ENCODE assay signal across 8 mouse cellular contexts in the genomic region with DNA sequence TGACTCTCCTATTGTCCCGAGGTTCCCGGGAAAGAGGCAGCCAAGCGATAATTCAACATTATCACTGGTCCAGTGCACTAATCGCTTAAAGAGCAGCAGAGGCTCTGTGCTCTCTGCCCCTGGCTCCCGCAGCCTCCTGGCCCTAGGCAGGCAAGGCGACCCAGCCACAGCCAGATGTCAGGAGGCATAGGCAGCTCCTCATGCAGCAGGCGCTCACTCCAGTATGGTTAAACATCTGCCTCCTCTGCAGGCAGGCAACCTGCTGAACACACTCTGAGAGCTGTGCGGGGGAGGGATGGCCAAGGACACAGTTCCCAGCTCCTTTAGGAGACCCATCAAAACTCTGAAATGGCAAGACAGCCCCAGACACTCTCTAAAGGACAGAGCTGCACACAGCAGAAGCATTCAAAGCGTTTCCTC.
DNase-seq lines count a peak whose midpoint lies in the region; ATAC-seq and TF ChIP-seq lines count a peak whose summit lies in the region.

No protein-coding gene starts in this region.

- peaks cover 28% of the 10 kb centered on the region for H3K4me1 ChIP-seq in forebrain, embryonic 16.5 days (replicated peaks; ENCODE audit: control insufficient read depth, insufficient read depth, low read length)
- H3K4me1 ChIP-seq in hindbrain, postnatal 0 days (ENCODE audit: insufficient read depth, low read length): peaks cover 20% of the 10 kb centered on the region

- DNase-seq in ovary, postnatal 36 days (ENCODE audit: low spot score): peak; percentile 35
- DNase-seq in ovary, adult 18-20 months (ENCODE audit: low spot score): no peak
- DNase-seq in hindbrain, postnatal 0 days (ENCODE audit: low spot score): peak; percentile 77
- peak; percentile 92 for DNase-seq in retina, postnatal 1 day
- no peak for DNase-seq in layer of hippocampus, adult 18-20 months (ENCODE audit: low spot score in 2 of 2)
- no peak for DNase-seq in frontal cortex, postnatal 10 days (ENCODE audit: low spot score in 2 of 2)
- no peak for DNase-seq in thymus, postnatal 25 days

- H3K36me3 ChIP-seq in forebrain, embryonic 16.5 days (ENCODE audit: control insufficient read depth, insufficient read depth): no peaks in the 10 kb centered on the region
- H3K36me3 ChIP-seq in hindbrain, postnatal 0 days (ENCODE audit: insufficient read depth, low read length): no peaks in the 10 kb centered on the region

- no peak overlapping the region for H3K27ac ChIP-seq in forebrain, embryonic 16.5 days (ENCODE audit: low read length)
- H3K27ac ChIP-seq in hindbrain, postnatal 0 days: peak overlapping the region; percentile 48; the same call in 1 of the 2 replicates

- peak overlapping the region; percentile 45 for H3K4me2 ChIP-seq in forebrain, embryonic 16.5 days (ENCODE audit: low read length)
- H3K4me2 ChIP-seq in hindbrain, postnatal 0 days (ENCODE audit: low read depth, low read length): peak overlapping the region; percentile 53

- peak overlapping the region; percentile 14 for H3K4me3 ChIP-seq in forebrain, embryonic 16.5 days (replicated peaks; ENCODE audit: low read length)
- H3K4me3 ChIP-seq in hindbrain, postnatal 0 days (ENCODE audit: low read length): peak overlapping the region; percentile 6; the same call in 1 of the 2 replicates

- no peaks in the 10 kb centered on the region for H3K27me3 ChIP-seq in forebrain, embryonic 16.5 days (replicated peaks; ENCODE audit: control insufficient read depth, insufficient read depth, low read length)
- H3K27me3 ChIP-seq in hindbrain, postnatal 0 days (ENCODE audit: insufficient read depth, low read length): no peaks in the 10 kb centered on the region

- WGBS in forebrain, embryonic 16.5 days: under 1% methylated on average over 9 of the region's 9 CpGs
- 9% methylated on average over 9 of the region's 9 CpGs for WGBS in hindbrain, postnatal 0 days

- H3K9ac ChIP-seq in forebrain, embryonic 16.5 days (replicated peaks; ENCODE audit: low read depth, low read length): no peak overlapping the region; the same call in 1 of the 2 replicates
- H3K9ac ChIP-seq in hindbrain, postnatal 0 days (replicated peaks; ENCODE audit: low read length): 0 out of 2 replicates have a peak overlapping the region, but pooled peaks have one; percentile 14

- peak; percentile 75 for ATAC-seq in forebrain, embryonic 16.5 days
- peak; percentile 85 for ATAC-seq in hindbrain, postnatal 0 days

- no peaks in the 10 kb centered on the region for H3K9me3 ChIP-seq in forebrain, embryonic 16.5 days (ENCODE audit: control insufficient read depth, low read length)
- no peaks in the 10 kb centered on the region for H3K9me3 ChIP-seq in hindbrain, postnatal 0 days (ENCODE audit: low read length)

- TF ChIP-seq CTCF in hindbrain, postnatal 0 days (IDR thresholded peaks at IDR 0.05; ENCODE audit: low read depth): no peak

Comparison
In these comparisons a context has a peak if more than half of its experiments do, and no peak if none do; other contexts are left out.
1. DNase-seq: peak in ovary, postnatal 36 days (single experiment), hindbrain, postnatal 0 days (single experiment) and retina, postnatal 1 day (single experiment); none in ovary, adult 18-20 months (single experiment), layer of hippocampus, adult 18-20 months (0 of 2), frontal cortex, postnatal 10 days (0 of 2) and thymus, postnatal 25 days (single experiment).